Mouse (Mus musculus) spleen, postnatal 4 days (tissue): ENCODE data around the gene Tigd3.
A peak's percentile ranks its signal among the peaks of the same experiment; 100 is the strongest.
"Not testable (repeated sequence)": the region's sequence is repeated elsewhere in the genome, so short reads cannot be mapped to it uniquely, and the experiment has no call there.

Experiments
- DNase-seq, 2 experiments: peaks; one replicate each; pipeline ENCODE4 v3.0.0; 2022; ENCODE audit warnings: low spot score in 2 of 2

Tigd3 gene

DNA sequence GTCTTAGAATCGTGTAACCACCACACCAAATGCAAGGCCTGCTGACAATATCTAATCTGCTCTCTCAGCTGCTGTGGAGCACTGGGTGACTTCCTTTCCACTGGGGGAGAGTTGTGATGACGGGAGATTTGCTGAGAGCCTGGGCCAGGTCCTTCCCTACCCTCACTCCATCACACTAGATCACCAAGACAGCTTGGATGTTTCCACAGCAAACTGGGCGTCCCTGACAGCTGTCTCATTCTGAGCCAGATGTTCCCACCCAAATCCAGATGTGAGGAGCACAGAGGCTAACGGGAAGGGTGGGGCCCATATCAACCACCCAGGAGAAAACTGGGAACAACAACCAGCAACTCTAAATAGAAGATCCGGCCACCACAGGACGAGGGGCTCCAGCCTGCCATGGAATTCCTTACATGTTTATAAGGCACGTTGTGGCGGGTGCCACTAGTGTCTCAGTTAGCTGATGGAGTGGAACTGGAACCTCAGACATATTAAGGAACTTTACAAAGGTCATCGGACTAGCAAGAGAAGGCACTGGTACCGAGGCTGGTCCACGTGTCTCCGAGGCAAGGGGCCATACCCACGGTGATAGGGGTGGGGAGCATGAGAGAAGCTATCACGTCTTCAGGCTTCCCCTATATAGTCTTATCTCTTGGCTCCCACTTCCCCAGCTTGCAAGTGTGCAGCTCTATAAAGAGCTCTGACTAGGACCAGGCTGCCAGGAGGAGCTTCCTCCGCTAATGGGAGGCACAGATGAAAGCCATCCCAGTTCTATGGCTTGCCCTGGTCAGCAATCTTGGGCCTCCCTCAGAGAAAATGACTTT, 28.4 kb upstream of the Tigd3 start:
- peak in 1 of 2 experiments; percentile 40 for DNase-seq

DNA sequence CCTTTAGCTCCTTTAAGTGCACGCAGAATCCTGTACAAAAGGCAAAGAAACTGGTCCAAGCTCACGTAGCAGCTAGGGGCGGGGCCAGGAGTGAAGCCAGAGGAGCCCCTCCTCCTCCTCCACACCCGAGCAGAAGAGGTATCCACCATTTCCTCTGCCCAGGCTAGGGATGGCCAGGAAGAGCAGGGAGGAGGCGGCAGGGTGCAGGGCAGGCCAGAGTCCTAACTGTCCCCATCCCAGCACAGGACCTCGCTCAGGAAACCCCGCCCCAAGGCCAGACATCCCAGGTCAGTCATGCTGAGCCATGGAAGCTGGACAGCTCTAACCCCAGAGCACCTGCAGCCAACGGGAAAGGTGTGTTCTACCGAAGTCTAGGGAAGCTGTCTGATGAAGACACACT, 27.8 kb upstream of the Tigd3 start:
- DNase-seq: peak in 1 of 2 experiments; percentile 28

DNA sequence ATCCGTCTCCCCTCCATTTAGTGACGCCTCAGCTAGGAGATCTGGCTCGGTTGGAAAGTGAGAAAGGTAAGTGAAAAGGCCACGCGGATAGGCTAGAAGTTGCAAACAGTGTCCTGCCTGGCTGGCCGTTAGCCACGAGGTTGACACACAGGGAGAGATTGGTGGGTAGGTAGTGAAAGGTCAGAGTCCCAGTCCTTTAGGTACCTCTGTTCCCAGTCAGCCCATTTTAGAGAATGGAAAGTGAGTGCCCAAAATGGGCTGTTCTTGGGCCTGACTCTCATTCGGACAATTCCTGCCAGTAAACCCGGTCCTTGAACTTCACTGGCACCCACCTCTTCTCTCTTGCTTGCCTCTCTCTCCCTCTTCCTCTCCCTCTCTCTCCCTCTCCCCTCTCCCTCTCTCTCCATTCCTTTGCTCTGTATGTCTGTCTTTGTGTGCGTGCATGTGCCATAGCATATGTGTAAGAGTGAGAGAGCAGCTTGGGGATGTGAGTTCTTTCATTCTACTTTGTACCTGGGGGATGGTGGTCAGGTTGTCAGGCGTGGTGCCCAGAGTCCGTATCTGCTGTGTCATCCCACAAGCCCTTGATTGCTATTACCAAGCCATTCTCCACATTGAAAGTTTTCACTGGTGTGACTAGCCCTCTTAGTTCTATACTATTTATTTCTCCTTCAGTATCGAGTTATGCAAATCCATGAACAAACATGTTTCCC, 19.2 kb upstream of the Tigd3 start, which contains the start of gene Dpf2:
Dpf2 (minus strand) TSS at position 4 of the 713 bp plus-strand sequence.
- no peak for DNase-seq

DNA sequence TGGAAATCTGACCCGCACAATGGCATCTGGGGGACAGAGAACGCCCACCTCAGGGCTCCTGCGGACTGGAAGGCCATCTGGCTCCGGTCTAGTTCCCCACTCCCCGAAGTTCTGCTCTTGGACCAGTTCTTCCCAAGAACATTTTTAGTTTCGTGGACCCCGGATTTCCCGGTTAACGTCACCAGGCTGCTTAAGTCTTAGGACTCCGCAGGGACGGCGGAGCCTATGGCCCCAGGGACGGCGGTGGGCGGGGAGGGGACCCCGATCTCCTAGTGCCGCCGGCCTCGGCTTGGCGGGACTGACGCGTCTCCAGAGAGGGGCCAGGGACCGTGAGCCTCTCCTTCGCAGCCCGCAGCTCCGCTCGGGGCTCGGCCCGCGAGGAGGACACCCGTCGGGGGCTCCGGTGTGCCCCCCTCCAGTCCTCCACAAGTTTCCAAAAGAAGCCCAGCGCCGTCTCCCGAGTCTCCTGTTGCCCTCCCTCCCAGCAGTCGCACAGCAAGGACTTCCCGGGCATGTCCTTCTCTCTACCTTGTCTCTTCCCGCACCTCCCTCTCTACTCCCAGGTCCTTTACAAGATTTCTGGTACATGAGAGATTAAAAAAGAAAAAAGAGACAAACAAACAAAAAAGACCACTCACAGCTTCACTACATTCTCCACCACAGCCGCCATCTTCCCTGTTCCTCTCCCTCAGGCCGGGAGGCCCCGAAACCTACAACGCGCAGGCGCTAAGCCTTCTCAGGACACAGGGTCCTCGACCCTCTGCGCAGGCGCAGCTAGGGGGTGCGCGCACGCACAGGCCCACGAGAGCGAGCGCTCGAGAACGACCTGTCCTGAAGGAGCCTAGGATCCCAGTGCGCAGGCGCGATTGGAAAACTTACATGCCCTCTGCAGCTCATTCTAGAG, 18.4 kb upstream of the Tigd3 start:
- DNase-seq: peak; percentile 99

DNA sequence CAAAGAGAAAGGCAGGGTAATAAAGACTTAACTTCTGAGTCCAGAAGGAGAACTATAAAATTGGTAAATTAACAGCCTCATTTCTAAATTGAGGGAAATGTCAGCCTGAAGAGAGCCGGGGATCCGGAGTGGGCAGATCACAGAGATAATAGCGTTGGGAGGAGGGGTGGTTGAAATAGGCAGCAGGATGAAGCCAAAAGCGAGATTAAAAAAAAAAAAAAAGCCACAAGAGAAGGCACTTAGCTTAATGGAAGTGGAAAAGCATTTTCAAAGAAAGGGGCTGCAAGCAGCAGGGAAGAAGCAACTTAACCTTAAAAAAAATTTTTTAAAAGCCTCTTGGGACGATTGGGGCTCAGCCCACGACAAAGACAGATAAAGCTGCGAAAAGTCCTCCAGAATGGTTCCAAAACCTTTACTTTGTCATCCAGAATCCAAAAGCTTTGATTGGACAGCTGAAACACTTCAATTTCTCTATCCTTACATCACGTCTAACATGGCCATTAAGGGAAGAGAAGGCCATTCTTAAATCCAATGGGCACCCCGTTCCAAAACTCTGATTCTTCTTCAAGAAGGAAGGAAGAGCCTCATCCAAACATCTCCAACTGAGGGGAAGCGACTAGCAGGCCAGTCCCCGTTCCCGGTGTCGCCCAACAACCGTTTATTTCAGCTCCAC, 17.6 kb upstream of the Tigd3 start:
- DNase-seq: no peak

DNA sequence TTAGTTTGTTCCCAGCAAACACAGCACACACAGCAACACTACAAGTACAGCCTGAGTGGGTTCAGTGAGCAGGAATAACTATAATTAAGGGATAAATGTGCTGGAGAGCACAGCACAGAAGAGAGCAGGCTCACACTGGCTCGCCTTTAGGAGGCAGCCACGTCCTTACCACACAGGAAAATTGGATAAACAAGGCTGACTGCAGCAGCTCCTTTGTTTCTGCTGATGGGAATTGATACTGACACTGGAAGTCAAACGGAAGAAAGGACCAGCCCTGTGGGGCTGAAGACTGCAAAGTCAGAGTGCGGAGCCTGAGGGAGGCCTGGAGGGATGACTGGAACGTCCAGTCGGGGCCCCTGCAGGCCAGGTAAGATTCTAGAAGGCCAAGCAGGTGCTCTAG, 16.3 kb upstream of the Tigd3 start:
- DNase-seq: no peak

DNA sequence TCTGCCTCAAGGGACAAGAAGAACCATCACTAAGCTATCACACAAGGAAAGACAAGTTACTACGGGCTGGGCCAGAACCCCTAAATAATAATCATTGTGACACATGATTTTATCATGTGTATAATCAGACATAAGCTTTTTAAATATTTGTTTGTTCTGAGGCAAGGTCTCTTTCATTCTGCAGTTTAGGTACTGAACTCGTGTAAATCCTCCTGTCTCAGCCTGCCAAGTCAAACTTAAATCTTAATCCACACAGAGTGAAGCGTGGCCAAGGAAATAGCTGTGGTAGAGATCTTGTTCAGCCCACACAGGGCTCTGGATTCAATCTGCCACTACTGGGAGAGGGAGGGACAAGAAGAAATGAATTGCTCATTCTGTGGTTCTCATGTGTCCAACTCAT, 13.3 kb upstream of the Tigd3 start:
- no peak for DNase-seq

DNA sequence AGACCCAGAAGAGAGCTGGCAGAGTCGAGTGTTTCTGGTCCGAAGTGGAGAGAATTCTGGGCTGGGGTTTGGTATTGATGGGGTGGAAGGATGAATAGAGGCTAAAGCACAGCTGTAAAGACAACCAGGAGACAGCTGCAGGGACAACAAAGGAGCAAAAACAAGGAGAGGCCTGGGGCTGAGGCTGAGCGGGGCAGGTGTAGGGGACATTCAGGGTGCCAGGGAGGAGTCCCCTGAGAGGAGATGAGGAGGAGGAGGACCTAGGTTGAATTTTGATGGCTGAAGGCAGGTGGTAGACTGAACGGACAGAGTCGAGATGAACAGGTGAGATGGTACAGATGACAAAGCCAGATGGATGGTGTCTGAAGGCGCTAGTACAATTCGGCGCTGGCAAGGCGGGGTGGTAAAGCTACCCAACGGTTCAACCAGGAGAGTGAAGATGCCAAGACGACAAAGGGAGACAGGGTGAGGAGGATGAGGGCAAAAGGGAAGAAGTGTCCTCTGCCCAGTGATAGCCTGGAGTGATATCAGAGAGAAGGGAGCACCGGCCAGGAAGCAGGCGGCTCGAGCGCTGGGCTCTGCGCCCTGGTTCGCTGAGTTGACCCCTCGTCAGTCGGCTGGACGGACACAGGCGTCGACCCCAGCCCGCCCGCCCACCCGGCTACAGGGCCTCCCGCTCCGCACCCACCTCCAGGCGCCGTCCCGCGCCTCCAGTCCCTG, 507 bp downstream of the Tigd3 start:
- DNase-seq: peak in 1 of 2 experiments; percentile 62

DNA sequence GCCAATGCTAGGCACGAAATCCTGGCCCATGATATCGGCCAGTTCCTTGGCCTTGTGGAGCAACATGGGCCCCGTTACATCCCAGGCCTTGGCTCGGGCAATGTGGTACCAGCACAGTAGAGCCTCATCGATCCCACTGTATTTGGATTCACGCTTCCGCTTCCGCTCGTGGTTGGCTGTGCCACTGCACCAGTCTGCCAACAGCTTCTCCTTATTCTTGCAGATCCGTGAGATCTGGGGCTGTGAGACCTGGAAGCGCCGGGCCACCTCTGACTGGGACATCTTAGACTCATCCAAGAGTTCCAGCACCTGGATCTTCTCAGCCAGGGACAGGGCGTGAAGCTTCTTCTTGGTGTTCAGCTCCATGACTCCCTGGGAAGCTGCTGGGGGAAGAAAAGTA, 1.2 kb downstream of the Tigd3 start:
- DNase-seq: peak in 1 of 2 experiments; percentile 65

DNA sequence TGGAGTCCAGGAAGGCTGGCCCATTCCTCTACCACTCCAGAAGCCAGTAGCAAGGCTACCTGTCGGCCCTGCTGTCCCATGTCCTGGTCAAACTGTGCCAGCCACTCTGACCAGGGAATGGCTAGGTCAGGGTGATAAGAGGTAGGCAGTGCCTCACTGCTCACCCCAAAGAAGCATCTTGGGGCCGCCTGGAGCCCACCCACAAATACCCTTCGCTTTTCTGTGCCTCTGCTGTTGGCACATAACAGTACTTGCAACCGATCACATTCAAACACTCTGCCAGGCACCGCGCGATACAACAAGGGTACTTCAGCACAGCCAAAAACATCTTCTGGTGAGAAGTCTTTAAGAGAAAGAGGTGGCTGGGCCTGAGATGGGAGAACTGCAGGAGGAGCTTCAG, 1.7 kb downstream of the Tigd3 start:
- DNase-seq: peak in 1 of 2 experiments; percentile 59

DNA sequence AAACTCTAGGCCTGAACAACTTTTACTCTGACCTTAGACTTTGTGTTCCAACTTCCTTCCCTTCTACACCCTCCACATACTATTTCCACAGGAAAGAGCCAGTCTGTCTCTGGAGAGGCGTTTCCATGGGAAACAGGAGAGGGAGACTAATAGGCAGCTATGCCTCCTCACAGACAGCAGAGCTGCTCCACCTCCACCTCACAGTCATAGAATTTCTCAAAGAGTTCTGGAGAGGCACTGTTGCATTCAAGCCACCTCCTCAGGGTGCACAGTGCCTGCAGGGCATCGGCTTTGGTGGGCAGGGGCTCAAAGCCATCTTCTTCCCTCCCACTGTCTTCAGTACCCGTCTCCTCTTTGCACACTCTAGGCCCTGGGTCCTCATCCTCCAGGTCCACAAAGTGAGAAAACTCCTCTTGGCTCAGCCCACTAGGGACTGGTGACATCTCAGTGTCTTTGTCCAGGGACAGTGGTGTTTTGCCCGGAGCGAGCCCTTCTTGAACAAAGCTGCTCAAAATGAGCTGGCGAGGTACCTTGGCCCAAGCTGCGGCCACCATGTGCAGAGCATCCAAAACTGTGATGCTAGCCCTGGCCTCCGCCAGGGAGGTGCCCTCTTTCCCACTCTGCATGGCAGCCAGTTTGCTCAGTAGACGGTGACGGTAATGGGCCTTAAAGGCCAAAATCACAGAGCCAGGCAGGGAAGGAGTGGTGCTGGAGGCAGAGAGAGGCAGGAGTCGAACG, 2.3 kb downstream of the Tigd3 start:
- peak in 1 of 2 experiments; percentile 59 for DNase-seq

DNA sequence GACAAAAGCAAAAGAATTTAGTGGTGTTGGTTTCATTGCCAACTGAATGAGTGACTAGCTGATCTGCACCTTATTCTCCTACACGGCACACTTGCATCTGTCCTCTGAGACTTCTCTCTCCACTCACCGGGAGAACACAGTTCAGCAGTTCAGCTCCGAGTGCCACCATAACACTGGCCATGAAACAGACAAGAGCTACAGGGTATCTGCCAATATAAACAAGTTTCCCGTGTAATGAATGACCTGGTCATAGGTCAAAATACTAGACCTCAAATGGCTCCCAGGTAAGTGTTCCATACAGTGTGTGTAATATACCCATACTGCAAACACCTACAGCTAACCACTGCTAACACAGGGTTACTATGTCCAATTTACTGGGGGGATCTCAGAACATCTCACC, 4.7 kb downstream of the Tigd3 start:
- no peak for DNase-seq

DNA sequence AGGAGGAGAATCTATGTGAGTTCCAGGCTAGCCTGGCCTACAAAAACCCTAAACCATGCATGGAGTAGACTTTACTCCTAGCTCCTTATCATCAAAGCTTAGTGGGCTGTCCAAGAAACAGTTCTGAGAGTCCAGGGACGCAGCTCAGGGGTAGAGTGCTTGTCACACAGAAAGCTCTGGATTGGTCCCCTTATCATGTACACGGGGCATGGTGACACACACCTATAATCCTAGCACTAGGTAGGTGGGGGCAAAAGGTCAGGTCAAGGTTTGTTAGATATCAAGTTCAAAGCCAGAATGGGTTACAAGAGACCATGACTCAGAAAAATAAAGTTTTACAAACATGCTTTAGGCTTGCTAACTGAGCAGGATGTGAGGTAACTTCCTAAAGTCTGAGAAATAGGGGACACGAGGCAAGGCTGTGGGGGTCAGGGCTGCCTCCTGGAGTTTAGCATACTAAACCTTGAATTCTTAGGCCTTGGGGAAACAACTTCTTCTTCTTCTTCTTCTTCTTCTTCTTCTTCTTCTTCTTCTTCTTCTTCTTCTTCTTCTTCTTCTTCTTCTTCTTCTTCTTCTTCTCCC, 6.6 kb downstream of the Tigd3 start:
- DNase-seq: no peak

DNA sequence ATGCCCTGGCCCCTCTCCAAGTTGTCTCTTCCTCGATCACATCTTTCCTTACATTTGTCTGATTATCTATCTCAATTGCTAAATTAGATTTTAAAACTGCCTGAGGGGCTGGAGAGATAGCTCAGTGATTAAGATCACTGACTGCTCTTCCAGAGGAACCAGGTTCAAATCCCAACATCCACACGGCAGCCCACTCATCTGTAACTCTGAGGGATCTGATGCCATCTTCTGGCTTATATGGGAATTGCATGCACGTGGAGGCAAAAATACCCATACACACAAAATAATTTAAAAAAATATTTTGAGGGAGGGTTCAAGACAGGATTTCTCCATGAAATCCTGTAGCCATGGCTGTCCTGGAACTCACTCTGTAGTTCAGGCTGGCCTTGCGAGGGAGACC, 8.1 kb downstream of the Tigd3 start:
- peak in 1 of 2 experiments; percentile 71 for DNase-seq

DNA sequence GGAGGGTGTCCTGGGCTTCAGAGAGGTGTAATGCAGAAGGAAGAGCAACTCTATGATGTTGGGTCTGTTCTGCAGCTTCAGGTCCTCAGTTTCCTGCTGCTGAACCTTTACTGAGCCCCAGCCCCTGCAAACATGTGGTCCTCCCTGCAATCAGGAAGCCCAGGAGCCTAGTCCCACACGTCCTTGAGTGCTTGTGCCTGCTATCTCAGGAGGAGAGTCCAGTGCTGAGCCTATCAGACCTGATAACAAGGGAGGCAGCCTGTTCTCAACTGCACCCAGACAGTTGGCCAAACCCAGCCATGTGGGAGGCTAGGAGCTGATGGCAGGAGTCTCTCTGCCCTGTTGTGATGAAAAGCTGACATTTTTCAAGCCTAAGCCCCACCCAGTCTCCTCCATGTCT, 10.0 kb downstream of the Tigd3 start:
- DNase-seq: peak in 1 of 2 experiments; percentile 58

DNA sequence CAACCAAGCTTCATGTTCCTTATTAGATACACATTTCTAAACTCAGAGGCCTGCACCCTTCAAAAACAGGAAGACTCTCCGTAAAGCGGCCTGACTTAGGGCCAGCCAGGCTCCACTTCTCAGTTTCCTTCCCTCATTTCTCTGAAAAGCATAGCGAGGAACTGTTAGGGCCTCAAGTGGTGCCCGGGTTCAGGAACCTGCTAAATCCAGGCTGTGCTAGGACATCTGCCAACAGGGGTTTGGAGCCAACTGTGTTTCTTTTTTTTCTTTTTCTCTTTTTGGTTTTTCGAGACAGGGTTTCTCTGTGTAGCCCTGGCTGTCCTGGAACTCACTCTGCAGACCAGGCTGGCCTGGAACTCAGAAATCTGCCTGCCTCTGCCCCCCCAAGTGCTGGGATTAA, 11.9 kb downstream of the Tigd3 start:
- DNase-seq: not testable (repeated sequence)

DNA sequence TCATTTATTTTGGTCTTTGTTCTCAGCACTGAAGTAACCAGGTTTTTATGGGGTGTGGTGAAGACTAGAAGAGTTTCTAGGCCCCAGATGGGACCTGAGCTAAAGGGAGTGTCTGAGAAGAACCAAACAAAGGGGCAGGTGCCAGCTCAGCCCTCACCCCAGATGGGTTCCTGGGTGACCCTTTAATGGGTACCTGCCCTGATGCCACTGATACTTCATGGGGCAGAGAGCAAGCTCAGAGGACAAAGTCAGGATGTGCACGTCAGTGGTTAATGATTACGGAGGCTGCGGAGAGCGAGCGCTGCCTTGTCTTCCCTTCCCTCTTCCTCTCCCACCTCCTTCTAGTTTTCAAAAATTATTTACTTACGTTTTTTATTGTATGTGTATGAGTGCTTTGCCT, 12.8 kb downstream of the Tigd3 start:
- no peak for DNase-seq

DNA sequence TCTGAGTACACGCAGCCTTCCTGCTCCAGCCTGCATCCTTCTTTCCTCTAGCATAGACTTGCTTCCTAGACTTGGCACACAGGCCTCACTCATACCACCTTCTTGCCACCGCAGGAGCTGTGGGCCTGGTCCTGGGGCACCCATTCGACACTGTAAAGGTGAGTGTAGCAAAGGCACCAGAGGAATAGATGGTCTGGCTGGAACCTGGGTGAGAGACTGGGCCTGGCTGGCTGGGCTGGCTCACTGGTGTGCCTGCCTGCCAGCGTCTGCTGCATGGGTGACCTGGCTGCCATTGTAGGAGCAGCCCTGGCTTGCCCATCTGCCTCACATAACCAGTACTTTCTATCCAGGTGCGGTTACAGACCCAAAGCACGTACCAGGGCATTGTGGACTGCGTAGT, 14.2 kb downstream of the Tigd3 start:
- peak in 1 of 2 experiments; percentile 57 for DNase-seq

DNA sequence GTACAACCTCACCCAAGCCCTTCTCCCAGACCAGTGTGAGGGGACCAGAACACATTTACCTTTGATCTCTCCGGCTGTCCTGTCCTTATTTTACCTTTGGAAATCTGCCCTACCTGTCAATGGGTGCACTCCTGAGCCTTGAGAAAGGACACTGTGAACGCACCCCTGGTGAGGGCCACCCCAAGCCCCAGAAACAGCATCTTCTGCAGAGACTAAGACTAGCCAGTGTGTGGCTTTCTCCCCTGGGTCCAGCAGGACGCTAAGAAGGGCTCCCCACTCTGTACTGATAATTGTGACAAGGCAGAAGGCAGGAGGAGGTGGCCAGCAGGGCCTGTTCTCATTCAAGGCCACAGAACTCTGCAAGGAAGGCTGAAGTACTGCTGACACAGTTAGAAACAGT, 15.0 kb downstream of the Tigd3 start:
- DNase-seq: peak in 1 of 2 experiments; percentile 57

DNA sequence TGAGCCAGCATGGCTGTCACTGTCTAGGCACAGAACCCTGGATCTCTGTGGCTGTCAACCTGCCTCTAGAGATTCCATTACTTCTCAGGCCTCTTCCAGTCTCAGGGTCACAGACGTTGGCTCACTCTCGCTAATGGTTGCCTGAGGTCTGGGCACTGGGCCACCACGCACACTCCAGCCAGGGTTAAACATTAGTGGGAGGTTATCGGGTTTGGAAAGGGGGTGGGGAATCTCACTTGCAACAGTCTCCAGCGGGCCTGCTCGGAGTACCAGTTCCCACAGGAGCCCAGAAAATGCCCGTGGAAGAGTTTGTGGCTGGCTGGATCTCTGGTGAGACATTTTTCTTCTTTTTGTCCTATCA, 15.6 kb downstream of the Tigd3 start:
- DNase-seq: peak in 1 of 2 experiments; percentile 62
